Mouse (Mus musculus) B cell, adult (primary cell): ENCODE measurements around the gene Arl6. TPM values are rescaled to one million over a fixed set of nuclear protein-coding genes. Genes with fewer than 3 reads are reported as not detected.

Experiments
- total RNA-seq: library from RNA; stranded (reverse); gene quantifications from 4 replicates; pipeline ENCODE4 v1.2.4, GENCODE M21; 2023; ENCODE audit not compliant: inconsistent age

The Arl6 gene
- 1.6 to 2.8 TPM (median 1.7 TPM) in 4 replicates for total RNA-seq

DNA sequence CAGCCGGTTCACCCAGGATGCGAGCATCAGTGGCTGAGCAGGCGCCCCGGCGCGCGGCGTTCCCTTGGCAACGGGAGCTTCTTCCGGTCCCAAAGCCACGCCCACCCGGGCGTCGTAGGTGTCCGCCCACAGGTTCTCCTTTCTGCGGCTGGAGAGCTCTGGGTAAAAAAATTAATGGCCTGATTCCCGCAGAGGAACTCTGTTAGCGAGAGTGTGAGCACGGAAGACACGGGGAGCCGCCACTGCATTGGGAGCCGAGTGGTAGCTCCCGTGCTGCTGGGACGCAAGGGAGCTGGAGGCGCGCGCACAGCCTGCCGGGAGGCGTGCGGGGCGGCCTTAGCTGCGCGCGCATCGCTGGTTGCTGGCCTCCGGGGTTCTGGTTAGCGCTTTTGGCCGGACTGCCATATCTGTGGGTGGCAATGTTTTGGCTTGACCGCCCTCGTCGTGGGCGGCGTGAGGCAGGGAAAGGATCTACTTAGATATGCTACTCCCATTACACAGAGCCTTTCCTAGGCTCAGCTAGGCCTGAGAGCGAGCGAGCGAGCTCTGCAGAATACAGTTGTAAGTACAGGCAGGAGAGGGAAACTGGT is at the start of gene Arl6:
Arl6 (minus strand) TSS at position 290 of the 590 bp plus-strand sequence.

DNA sequence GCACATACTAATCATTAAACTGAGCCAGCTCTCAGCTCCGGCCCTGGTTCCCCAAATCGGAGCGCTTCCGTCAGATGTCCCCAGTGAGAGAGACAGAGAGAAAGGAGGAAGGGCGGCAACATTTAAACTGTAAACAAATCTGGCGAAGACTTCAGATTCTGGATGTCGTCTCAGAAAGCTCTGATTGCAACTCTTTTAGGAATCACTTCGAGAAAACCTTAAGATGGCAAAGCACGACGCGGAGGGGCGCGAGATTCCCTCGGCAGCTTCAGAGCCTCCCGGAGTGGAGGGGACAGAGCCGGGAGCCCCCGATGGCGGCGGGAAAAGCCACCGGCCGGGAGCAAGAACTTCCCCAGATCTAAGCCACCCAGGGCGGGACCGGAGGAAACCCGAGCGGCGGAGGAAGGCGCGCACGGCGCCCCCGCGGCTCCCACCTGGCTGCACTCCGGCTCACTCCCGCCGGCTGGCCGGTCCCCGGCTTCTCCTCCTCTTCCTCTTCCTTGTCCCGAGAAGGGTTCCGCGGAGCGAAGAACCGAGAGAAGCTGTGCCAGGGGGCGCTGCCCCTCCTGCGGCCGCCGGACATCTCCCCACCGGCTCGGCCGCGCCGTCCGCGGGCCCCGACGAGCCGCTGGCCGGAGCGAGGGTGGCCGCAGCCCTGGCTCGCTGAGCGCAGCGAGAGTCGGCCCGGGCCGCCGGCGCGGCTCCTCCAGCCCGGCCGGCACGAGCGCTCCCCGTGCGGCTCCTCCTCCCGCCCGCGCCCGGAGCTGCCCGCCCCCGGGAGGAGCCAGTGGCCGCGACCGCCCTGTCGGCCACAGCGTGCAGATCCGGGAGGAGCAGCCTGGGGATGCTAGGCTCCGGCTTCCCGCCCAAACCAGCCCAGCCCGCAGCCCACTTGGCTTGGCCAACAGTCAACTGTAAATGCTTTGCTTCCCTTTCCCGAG is 38.6 kb downstream of the Arl6 start, which contains the start of gene Crybg3:
Crybg3 (minus strand) TSS at position 669 of the 941 bp plus-strand sequence.

Other genes starting within 250 kb of the Arl6 start
- not detected in 4 replicates for gene Gabrr3, start 232.1 kb downstream of the Arl6 start, total RNA-seq
- gene Riox2, start 167.6 kb downstream of the Arl6 start, total RNA-seq = 30.6 to 38.7 TPM (median 32.8 TPM) in 4 replicates
- 7.6 to 8.6 TPM (median 8.1 TPM) in 4 replicates for gene Crybg3, start 38.4 kb downstream of the Arl6 start, total RNA-seq